Mouse (Mus musculus) T-helper 17 cell (primary cell): ENCODE data around the gene Pdcd6.

Experiments
- in situ Hi-C, 2 experiments: fragments of 300-600 bp; cut with MboI, MseI; formaldehyde crosslinking; loops; 1 replicate in 1 of 2; 2 replicates in 1 of 2; pipeline ENCODE4 v1.15.1; 2025; ENCODE audit warnings: high pct_unique_total_duplicates in 2 of 2

Pdcd6 gene

DNA sequence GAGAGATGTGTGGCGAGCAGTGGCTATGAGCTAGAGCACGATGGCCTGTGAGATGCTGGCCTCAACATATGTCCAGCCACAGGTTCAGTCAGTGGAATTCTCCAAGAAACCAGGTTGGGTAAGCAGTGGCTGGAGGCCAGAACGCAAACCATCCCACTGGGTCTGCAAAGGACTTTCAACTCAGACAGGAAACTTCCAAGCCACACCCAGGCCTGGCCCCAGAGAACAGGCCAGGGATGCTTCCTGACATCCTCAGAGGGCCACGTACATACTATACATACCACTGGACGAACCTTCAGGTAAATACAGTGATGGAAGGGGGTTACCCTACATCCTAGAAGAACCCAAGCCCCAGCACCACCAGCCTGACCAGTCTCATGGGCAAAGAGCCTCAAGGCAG lies 27.7 kb downstream of the Pdcd6 start:
- in situ Hi-C loops: loop anchor here in 1 of 2 experiments (5.0 to 10.0 kb wide), 2 partner anchors 97 to 315 kb away; no protein-coding TSS in a partner anchor

DNA sequence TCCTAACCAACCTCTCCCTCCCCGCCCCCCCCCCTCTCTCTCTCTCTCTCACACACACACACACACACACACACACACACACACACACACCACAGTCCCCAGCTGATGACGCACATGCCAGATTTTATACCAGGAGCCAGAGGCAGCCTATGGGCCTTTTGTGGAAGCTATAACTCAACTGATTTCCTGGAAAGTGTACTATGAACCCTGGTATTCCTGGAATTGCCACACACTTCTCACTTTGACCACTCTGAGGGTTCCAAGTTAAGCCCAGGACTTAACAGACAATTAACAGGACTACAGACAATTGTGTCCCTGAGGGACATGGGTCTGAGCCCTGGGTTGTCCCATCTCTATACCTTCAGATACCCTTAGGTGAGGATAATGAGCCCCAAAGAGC lies 35.1 kb downstream of the Pdcd6 start:
- in situ Hi-C loops: no loop called here

DNA sequence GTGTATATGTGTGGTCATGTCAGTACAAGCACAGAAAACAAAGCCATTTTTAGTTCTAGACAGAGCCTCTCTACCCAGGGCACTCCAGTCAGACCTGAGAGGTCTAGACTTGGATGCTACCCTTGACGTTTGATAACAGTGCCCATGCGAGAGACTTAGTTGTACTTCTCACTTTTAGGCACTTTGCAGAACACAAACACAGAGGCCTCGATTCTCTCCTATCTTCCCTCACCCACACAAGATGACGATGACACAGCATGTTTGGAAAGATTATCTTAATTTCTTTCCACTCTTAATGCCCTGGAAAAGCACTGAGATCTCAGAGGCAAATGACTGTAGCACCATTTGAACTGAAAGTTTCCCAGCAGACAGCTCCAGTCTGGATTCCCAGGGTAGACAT lies 41.7 kb downstream of the Pdcd6 start:
- in situ Hi-C loops: no loop called here

DNA sequence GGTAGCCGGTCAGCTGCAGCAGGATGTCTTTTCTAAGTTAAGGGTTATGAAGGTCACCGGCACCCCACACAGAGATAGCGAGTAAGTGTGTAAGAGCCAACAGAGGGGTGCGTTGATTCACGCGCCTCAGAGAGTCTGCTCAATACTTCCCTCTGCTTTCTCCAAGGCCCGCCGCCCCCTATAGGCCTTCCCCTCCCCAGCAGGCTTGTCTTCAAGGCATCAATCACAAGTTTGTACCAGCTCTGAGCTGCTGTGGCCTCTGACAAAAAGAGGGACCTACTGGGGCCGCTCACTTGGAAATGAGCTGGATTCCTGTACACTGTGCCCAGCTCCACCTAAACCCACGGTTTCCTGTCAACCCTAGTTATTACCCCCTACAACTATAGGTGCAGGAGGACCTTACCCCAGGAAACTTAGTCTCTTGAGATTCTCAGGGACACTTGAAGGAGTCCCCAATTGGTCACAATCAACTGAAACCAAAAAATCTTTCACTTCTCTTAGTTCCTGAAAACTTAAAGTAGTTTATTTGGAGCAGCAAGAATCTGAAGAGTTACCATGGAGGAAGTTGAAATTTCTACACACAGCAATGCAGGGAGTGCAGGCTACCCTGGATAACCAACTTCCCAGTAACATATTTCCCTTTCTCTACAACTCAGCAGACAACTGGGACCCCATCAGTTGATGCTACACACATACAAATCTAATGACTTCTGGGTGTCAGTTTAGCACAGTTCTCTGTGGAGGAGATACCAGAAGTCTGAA lies 57.0 kb downstream of the Pdcd6 start:
- in situ Hi-C loops: no loop called here

DNA sequence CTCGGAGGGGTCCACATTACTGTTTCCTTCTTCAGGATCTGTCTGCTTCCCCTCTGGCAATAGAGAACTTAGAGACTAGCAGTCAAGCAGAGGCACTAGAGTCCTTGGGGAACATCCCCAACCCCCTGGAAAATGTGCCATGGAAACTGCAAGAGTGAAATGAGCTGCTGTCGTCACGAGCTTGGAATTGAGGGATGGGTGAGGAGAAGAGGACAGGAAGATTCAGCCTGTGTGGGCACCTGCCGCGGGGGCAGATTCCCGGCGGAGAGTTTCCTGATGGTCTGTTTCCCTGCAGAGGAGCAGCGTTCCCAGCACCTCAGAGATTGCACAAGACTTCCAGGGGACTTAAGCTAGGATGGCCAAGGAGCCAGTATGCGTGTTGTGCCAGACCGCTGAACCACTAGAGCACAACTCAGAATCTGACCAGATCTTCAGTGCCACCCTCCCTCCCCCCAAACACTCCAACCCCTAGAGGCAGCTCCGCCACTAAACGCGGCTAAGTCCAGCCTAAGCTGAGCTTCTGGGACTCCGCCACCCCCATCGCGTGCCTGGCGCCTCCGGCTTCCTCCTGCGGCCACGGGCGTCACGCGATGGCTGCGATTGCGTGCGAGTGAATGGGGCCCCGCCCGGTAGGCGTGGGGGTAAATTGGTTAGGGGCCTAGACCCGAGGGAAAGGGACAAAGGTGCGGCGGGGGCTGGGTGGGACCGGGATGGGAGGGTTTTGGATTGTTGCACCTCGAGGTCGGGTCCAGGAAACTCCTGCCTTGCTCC lies 57.7 kb downstream of the Pdcd6 start:
- in situ Hi-C loops: no loop called here
